Mouse (Mus musculus) MEL (cell line): ENCODE measurements around the gene Rexo4. TPM values are rescaled to one million over a fixed set of nuclear protein-coding genes. Genes with fewer than 3 reads are reported as not detected.

ENCODE experiments used
- DNase-seq: peaks from one replicate; pipeline ENCODE4 v3.0.0; 2011; ENCODE audit warnings: low read depth, low spot score
- H3K27ac ChIP-seq: 2 replicates; pipeline ENCODE4 v1.5.1; 2012; ENCODE audit warnings: low read depth, mild to moderate bottlenecking, control low read depth, low read length, moderate library complexity; ENCODE audit not compliant: control insufficient read depth
- H3K27me3 ChIP-seq, 2 experiments: fragments of 150-350 bp in 1 of 2; sonication (generic) in 1 of 2; 2 replicates each; pipeline ENCODE4 v1.6.1; 2012; ENCODE audit warnings: low read length in 2 of 2, mild to moderate bottlenecking in 2 of 2, improper control_type of control experiment in 1 of 2, moderate library complexity in 1 of 2; ENCODE audit not compliant: insufficient read depth in 2 of 2, control insufficient read depth in 1 of 2
- H3K36me3 ChIP-seq, 2 experiments: 2 replicates each; pipeline ENCODE4 v1.6.1; 2012 to 2014; ENCODE audit warnings: low read length in 2 of 2, improper control_type of control experiment in 1 of 2, inconsistent platforms in 1 of 2, mild to moderate bottlenecking in 1 of 2; ENCODE audit not compliant: insufficient read depth in 2 of 2, control insufficient read depth in 1 of 2
- H3K4me1 ChIP-seq, 2 experiments: fragments of 150-350 bp in 1 of 2; sonication (generic) in 1 of 2; 2 replicates each; pipeline ENCODE4 v1.6.1; 2012; ENCODE audit warnings: low read length in 2 of 2, improper control_type of control experiment in 1 of 2, mild to moderate bottlenecking in 1 of 2; ENCODE audit not compliant: insufficient read depth in 2 of 2, control insufficient read depth in 1 of 2
- H3K4me3 ChIP-seq, 2 experiments: fragments of 150-350 bp in 1 of 2; sonication (generic) in 1 of 2; 2 replicates each; pipeline ENCODE4 v1.5.1; 2012; ENCODE audit warnings: low read depth in 2 of 2, low read length in 2 of 2, mild to moderate bottlenecking in 2 of 2, moderate library complexity in 2 of 2, control low read depth in 1 of 2, improper control_type of control experiment in 1 of 2; ENCODE audit not compliant: control insufficient read depth in 1 of 2, insufficient read depth in 1 of 2
- H3K79me2 ChIP-seq: 2 replicates; pipeline ENCODE4 v1.6.1; 2012; ENCODE audit warnings: mild to moderate bottlenecking, low read length, moderate library complexity; ENCODE audit not compliant: control insufficient read depth, poor library complexity, insufficient read depth
- H3K9ac ChIP-seq: 2 replicates; pipeline ENCODE4 v1.6.1; 2012; ENCODE audit warnings: low read depth, mild to moderate bottlenecking, control low read depth, low read length, moderate library complexity; ENCODE audit not compliant: control insufficient read depth, poor library complexity, severe bottlenecking
- H3K9me3 ChIP-seq: fragments of 150-350 bp; sonication (generic); replicated peaks from 2 replicates; pipeline ENCODE4 v1.6.1; 2012; ENCODE audit warnings: mild to moderate bottlenecking, low read length, improper control_type of control experiment, moderate library complexity; ENCODE audit not compliant: insufficient read depth
- CTCF ChIP-seq, 3 experiments: IDR thresholded peaks in 2 of 3; conservative IDR thresholded peaks in 1 of 3; 2 replicates each; pipeline ENCODE4 v1.5.1; 2011 to 2012; ENCODE audit warnings: low read length in 3 of 3, low read depth in 2 of 3, mild to moderate bottlenecking in 2 of 3, improper control_type of control experiment in 1 of 3, inconsistent platforms in 1 of 3, mixed read lengths in 1 of 3, moderate library complexity in 1 of 3; ENCODE audit not compliant: control insufficient read depth in 1 of 3, insufficient read depth in 1 of 3, poor library complexity in 1 of 3, severe bottlenecking in 1 of 3
- E2F4 ChIP-seq: IDR thresholded peaks from 2 replicates; pipeline ENCODE4 v1.6.1; 2011; ENCODE audit warnings: low read depth, low read length, improper control_type of control experiment, borderline replicate concordance
- GATA1 ChIP-seq: IDR thresholded peaks from 2 replicates; pipeline ENCODE4 v1.6.1; 2011; ENCODE audit warnings: low read depth, low read length, improper control_type of control experiment
- MAFK ChIP-seq: IDR thresholded peaks from 2 replicates; pipeline ENCODE4 v1.6.1; 2011; ENCODE audit warnings: low read depth, mild to moderate bottlenecking, low read length, improper control_type of control experiment, borderline replicate concordance
- MEF2A ChIP-seq: IDR thresholded peaks from 2 replicates; pipeline ENCODE4 v1.6.1; 2014; ENCODE audit warnings: low read depth, mild to moderate bottlenecking, inconsistent platforms, low read length, improper control_type of control experiment; ENCODE audit not compliant: poor library complexity, insufficient replicate concordance, severe bottlenecking; ENCODE audit errors: extremely low read depth
- MXI1 ChIP-seq: IDR thresholded peaks from 2 replicates; pipeline ENCODE4 v1.6.1; 2011; ENCODE audit warnings: mild to moderate bottlenecking, low read depth, low read length, improper control_type of control experiment
- MYB ChIP-seq: IDR thresholded peaks from 2 replicates; pipeline ENCODE4 v1.6.1; 2011; ENCODE audit warnings: mild to moderate bottlenecking, low read depth, low read length, improper control_type of control experiment
- NELFE ChIP-seq: IDR thresholded peaks from 2 replicates; pipeline ENCODE4 v1.6.1; 2011; ENCODE audit warnings: low read depth, low read length, improper control_type of control experiment
- NRF1 ChIP-seq: IDR thresholded peaks from 2 replicates; pipeline ENCODE4 v1.6.1; 2014; ENCODE audit warnings: low read depth, mild to moderate bottlenecking, inconsistent platforms, low read length, improper control_type of control experiment, moderate library complexity; ENCODE audit not compliant: poor library complexity, insufficient read depth, severe bottlenecking
- POLR2A ChIP-seq, 2 experiments: IDR thresholded peaks; 2 replicates each; pipeline ENCODE4 v1.6.1; 2011 to 2012; ENCODE audit warnings: low read length in 2 of 2, mild to moderate bottlenecking in 2 of 2, control low read depth in 1 of 2, improper control_type of control experiment in 1 of 2, low read depth in 1 of 2, moderate library complexity in 1 of 2; ENCODE audit not compliant: control insufficient read depth in 1 of 2, insufficient read depth in 1 of 2, poor library complexity in 1 of 2
- RAD21 ChIP-seq: IDR thresholded peaks from 2 replicates; pipeline ENCODE4 v1.6.1; 2011; ENCODE audit warnings: mild to moderate bottlenecking, low read depth, low read length, improper control_type of control experiment
- RCOR1 ChIP-seq: IDR thresholded peaks from 2 replicates; pipeline ENCODE4 v1.6.1; 2012; ENCODE audit warnings: low read depth, mild to moderate bottlenecking, inconsistent platforms, low read length, improper control_type of control experiment
- SIN3A ChIP-seq: IDR thresholded peaks from 2 replicates; pipeline ENCODE4 v1.6.1; 2012; ENCODE audit warnings: low read length, improper control_type of control experiment, inconsistent platforms
- TAL1 ChIP-seq: IDR thresholded peaks from 2 replicates; pipeline ENCODE4 v1.6.1; 2012; ENCODE audit warnings: mild to moderate bottlenecking, inconsistent platforms, low read length, moderate library complexity, mixed read lengths
- UBTF ChIP-seq: IDR thresholded peaks from 2 replicates; pipeline ENCODE4 v1.6.1; 2012; ENCODE audit warnings: low read depth, mild to moderate bottlenecking, inconsistent platforms, low read length, improper control_type of control experiment, moderate library complexity, borderline replicate concordance; ENCODE audit not compliant: insufficient read depth
- ZMIZ1 ChIP-seq: IDR thresholded peaks from 2 replicates; pipeline ENCODE4 v1.6.1; 2012; ENCODE audit warnings: low read depth, mild to moderate bottlenecking, inconsistent platforms, low read length, improper control_type of control experiment, moderate library complexity
- polyA plus RNA-seq, 2 experiments: library from polyadenylated mRNA; stranded (reverse) in 1 of 2; unstranded in 1 of 2; fragments of >175 nt in 1 of 2; fragments of >200 nt in 1 of 2; gene quantifications; 2 replicates each; pipeline versions ENCODE4 v1.2.1 to v1.2.4; 2012; ENCODE audit warnings: low replicate concordance in 2 of 2, low read depth in 1 of 2; ENCODE audit not compliant: insufficient read length in 2 of 2, insufficient read depth in 1 of 2, missing spikeins in 1 of 2
- total RNA-seq: library from RNA; depleted of rRNA; stranded (reverse); fragments of 300-350 nt; gene quantifications from 2 replicates; pipeline ENCODE4 v1.2.3, GENCODE M21; 2012; rRNA removed

Rexo4 gene
- total and polyA plus RNA-seq, 3 experiments: 52.4 to 66.6 TPM; not detected in 1

- Histone ChIP-seq H3K4me3 (no peak overlapping the region), H3K27ac (no peak overlapping the region), H3K36me3 (peaks cover 0 to 8% of the 10 kb centered on the region in 2 experiments; a peak in 2 of 4 replicates), H3K4me1 (peaks cover 2 to 11% of the 10 kb centered on the region in 2 experiments; a peak in 3 of 4 replicates), H3K27me3 (no peaks in the 10 kb centered on the region), H3K79me2 (peaks cover 57% of the 10 kb centered on the region), H3K9me3 (no peaks in the 10 kb centered on the region), H3K9ac (no peak overlapping the region)
- no peak for DNase-seq
- TF ChIP-seq NRF1 (no peak), CTCF (IDR thresholded peaks at IDR 0.05 in 2 of 3, conservative IDR thresholded peaks at IDR 0.05 in 1 of 3; ENCODE audit: control insufficient read depth in 1 of 3, insufficient read depth in 1 of 3, low read depth in 2 of 3, low read length in 3 of 3, poor library complexity in 1 of 3, severe bottlenecking in 1 of 3) (no peak), GATA1 (no peak), MAFK (no peak), ZMIZ1 (no peak), RCOR1 (no peak), POLR2A (IDR thresholded peaks at IDR 0.05; ENCODE audit: control insufficient read depth in 1 of 2, insufficient read depth in 1 of 2, low read depth in 1 of 2, low read length in 2 of 2, poor library complexity in 1 of 2) (no peak), MXI1 (no peak), SIN3A (no peak), NELFE (no peak)
Measured at GRCm38 (mm10) chr2:26906431-26906830, 57.8 kb downstream of the Rexo4 start.

- Histone ChIP-seq H3K36me3 (peaks cover 0 to 13% of the 10 kb centered on the region in 2 experiments; a peak in 2 of 4 replicates), H3K4me1 (peaks cover 2 to 11% of the 10 kb centered on the region in 2 experiments; a peak in 3 of 4 replicates), H3K79me2 (peaks cover 57% of the 10 kb centered on the region), H3K4me3 (no peak overlapping the region), H3K9me3 (no peaks in the 10 kb centered on the region), H3K27ac (no peak overlapping the region), H3K27me3 (no peaks in the 10 kb centered on the region), H3K9ac (no peak overlapping the region)
- DNase-seq: no peak
- TF ChIP-seq TAL1: no peak
- TF ChIP-seq E2F4: no peak
- TF ChIP-seq MEF2A: no peak
- no peak for TF ChIP-seq RAD21
- no peak for TF ChIP-seq MYB
- no peak for TF ChIP-seq UBTF
Measured at GRCm38 (mm10) chr2:26905936-26906335, 58.2 kb downstream of the Rexo4 start.

Other genes with a start within 250 kb of the Rexo4 start
- not detected in 2 replicates for gene Abo, start 99.4 kb downstream of the Rexo4 start, total RNA-seq
- gene Abo, start 99.4 kb downstream of the Rexo4 start, polyA plus RNA-seq: not detected
- 52.2 and 65.9 TPM in 2 replicates for gene Surf6, start 61.5 kb downstream of the Rexo4 start, total RNA-seq
- 10 to 100 TPM in 1 of 2 experiments, not detected in 1; 61.8 TPM for gene Surf6, start 61.5 kb downstream of the Rexo4 start, polyA plus RNA-seq
- gene Med22, start 53.7 kb downstream of the Rexo4 start, total RNA-seq: 64.6 and 90.1 TPM in 2 replicates
- 10 to 100 TPM in 1 of 2 experiments, not detected in 1; 79.0 TPM for gene Med22, start 53.7 kb downstream of the Rexo4 start, polyA plus RNA-seq
- 3,335 and 3,552 TPM in 2 replicates for gene Rpl7a, start 53.6 kb downstream of the Rexo4 start, total RNA-seq
- gene Rpl7a, start 53.6 kb downstream of the Rexo4 start, polyA plus RNA-seq: 1,000 to 10,000 TPM in 1 of 2 experiments, not detected in 1; 1,526 TPM
- gene Surf2, start 48.0 kb downstream of the Rexo4 start, total RNA-seq: 41.0 and 63.1 TPM in 2 replicates
- gene Surf2, start 48.0 kb downstream of the Rexo4 start, polyA plus RNA-seq: 10 to 100 TPM in 1 of 2 experiments, not detected in 1; 84.8 TPM
- gene Surf1, start 47.9 kb downstream of the Rexo4 start, total RNA-seq: 52.1 and 56.5 TPM in 2 replicates
- gene Surf1, start 47.9 kb downstream of the Rexo4 start, polyA plus RNA-seq: 10 to 100 TPM in 1 of 2 experiments, not detected in 1; 74.8 TPM
- gene Surf4, start 30.5 kb downstream of the Rexo4 start, total RNA-seq: 152 and 158 TPM in 2 replicates
- gene Surf4, start 30.5 kb downstream of the Rexo4 start, polyA plus RNA-seq: 100 to 1,000 TPM in 1 of 2 experiments, not detected in 1; 252 TPM
- gene Stkld1, start 30.3 kb downstream of the Rexo4 start, total RNA-seq: not detected in 2 replicates
- under 1 TPM in 1 of 2 experiments, not detected in 1; 0.25 TPM for gene Stkld1, start 30.3 kb downstream of the Rexo4 start, polyA plus RNA-seq
- 75.1 and 130 TPM in 2 replicates for gene Adamts13, start 9.0 kb upstream of the Rexo4 start, total RNA-seq
- 10 to 100 TPM in 1 of 2 experiments, not detected in 1; 19.7 TPM for gene Adamts13, start 9.0 kb upstream of the Rexo4 start, polyA plus RNA-seq
- gene Cacfd1, start 45.5 kb upstream of the Rexo4 start, total RNA-seq: 15.2 and 19.1 TPM in 2 replicates
- gene Cacfd1, start 45.5 kb upstream of the Rexo4 start, polyA plus RNA-seq: 10 to 100 TPM in 1 of 2 experiments, not detected in 1; 60.7 TPM
- gene Slc2a6, start 63.6 kb upstream of the Rexo4 start, total RNA-seq: 2.3 and 2.6 TPM in 2 replicates
- 1 to 10 TPM in 1 of 2 experiments, not detected in 1; 3.2 TPM for gene Slc2a6, start 63.6 kb upstream of the Rexo4 start, polyA plus RNA-seq
- gene Mymk, start 107.8 kb upstream of the Rexo4 start, total RNA-seq: not detected in 2 replicates
- gene Mymk, start 107.8 kb upstream of the Rexo4 start, polyA plus RNA-seq: not detected
- not detected in 2 replicates for gene Adamtsl2, start 115.0 kb upstream of the Rexo4 start, total RNA-seq
- not detected for gene Adamtsl2, start 115.0 kb upstream of the Rexo4 start, polyA plus RNA-seq
- not detected in 2 replicates for gene Fam163b, start 178.1 kb upstream of the Rexo4 start, total RNA-seq
- not detected for gene Fam163b, start 178.1 kb upstream of the Rexo4 start, polyA plus RNA-seq
- not detected in 2 replicates for gene Dbh, start 200.8 kb upstream of the Rexo4 start, total RNA-seq
- not detected for gene Dbh, start 200.8 kb upstream of the Rexo4 start, polyA plus RNA-seq